Mouse (Mus musculus) kidney, adult 2 months (tissue): ENCODE data around the gene Capn7.

ENCODE experiments used
- CTCF ChIP-seq: fragments of 200-500 bp; conservative IDR thresholded peaks from 2 replicates; pipeline ENCODE4 v1.5.1; 2011; ENCODE audit warnings: low read depth, mild to moderate bottlenecking, control low read depth, low read length, moderate library complexity, mixed read lengths; ENCODE audit not compliant: insufficient read depth, insufficient read length
- POLR2A ChIP-seq: fragments of 200-500 bp; IDR thresholded peaks from one replicate; pipeline ENCODE4 v1.6.1; 2011; ENCODE audit warnings: low read depth, low read length, control low read depth

DNA sequence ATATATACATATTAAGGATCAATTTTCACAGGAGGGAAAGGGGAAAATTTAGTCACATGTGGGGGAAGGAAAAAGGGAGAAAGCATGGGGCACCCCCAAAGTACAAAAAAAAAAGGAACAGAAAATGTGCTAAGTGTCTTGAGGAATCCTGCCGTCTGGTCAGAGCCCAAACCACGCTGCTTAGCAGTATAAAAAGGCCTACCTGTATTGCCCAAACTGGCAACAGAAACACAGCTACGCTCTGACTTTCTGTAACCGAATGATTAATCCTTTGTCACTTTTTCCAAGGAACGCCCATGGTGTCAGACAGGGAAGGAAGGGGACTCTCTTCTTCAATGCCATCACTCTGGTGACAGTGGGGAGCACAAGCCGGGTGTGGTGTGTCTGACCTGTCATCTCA, 69.2 kb downstream of the Capn7 start:
- TF ChIP-seq CTCF (no peak), POLR2A (no peak)
